Mouse (Mus musculus) intestine, postnatal 0 days (tissue): ENCODE results near the gene Slc25a41. TPM values are rescaled to one million over a fixed set of nuclear protein-coding genes. Genes with fewer than 3 reads are reported as not detected.

Experiments used
- ATAC-seq: fragments of 200-750 bp; cut with Nextera tagmentation; 2 replicates; pipeline ENCODE4 v1.8.0; 2017; ENCODE audit warnings: mild to moderate bottlenecking, moderate TSS enrichment, moderate library complexity
- H3K27ac ChIP-seq: fragments of 300-500 bp; sonication (generic); 2 replicates; pipeline ENCODE4 v1.5.1; 2014; ENCODE audit warnings: mild to moderate bottlenecking, low read depth, low read length, moderate library complexity
- H3K27me3 ChIP-seq: fragments of 300-500 bp; sonication (generic); replicated peaks from 2 replicates; pipeline ENCODE4 v1.6.1; 2014; ENCODE audit warnings: low read length, mixed read lengths; ENCODE audit not compliant: control insufficient read depth, insufficient read depth
- H3K36me3 ChIP-seq: fragments of 300-500 bp; sonication (generic); 2 replicates; pipeline ENCODE4 v1.6.1; 2014; ENCODE audit warnings: mild to moderate bottlenecking, moderate library complexity; ENCODE audit not compliant: control insufficient read depth, insufficient read depth
- H3K4me1 ChIP-seq: fragments of 300-500 bp; sonication (generic); replicated peaks from 2 replicates; pipeline ENCODE4 v1.6.1; 2014; ENCODE audit warnings: antibody characterized with exemption, low read length, mixed read lengths; ENCODE audit not compliant: control insufficient read depth, insufficient read depth
- H3K4me2 ChIP-seq: fragments of 300-500 bp; sonication (generic); replicated peaks from 2 replicates; pipeline ENCODE4 v1.6.1; 2014; ENCODE audit warnings: low read depth, mild to moderate bottlenecking, moderate library complexity
- H3K4me3 ChIP-seq: fragments of 300-500 bp; sonication (generic); 2 replicates; pipeline ENCODE4 v1.5.1; 2014; ENCODE audit warnings: low read depth, low read length
- H3K9ac ChIP-seq: fragments of 300-500 bp; sonication (generic); 2 replicates; pipeline ENCODE4 v1.6.1; 2014; ENCODE audit warnings: mild to moderate bottlenecking, low read depth, low read length
- H3K9me3 ChIP-seq: fragments of 300-500 bp; sonication (generic); 2 replicates; pipeline ENCODE4 v1.6.1; 2016; ENCODE audit warnings: mixed run types; ENCODE audit not compliant: control insufficient read depth
- CTCF ChIP-seq: sonication (generic); IDR thresholded peaks from 2 replicates; pipeline ENCODE4 v1.5.1; 2016; ENCODE audit warnings: low read depth, mild to moderate bottlenecking, control low read depth, antibody characterized with exemption, moderate library complexity
- WGBS: fragments of 180-500 bp; shearing (Covaris S2); extraction: QIAGEN DNeasy Blood & Tissue Kit; methylation state at CpG from one replicate; pipeline ENCODE4 v1.1.7; 2014; 5-methylcytosine and 5-hydroxymethylcytosine counted together
- polyA plus RNA-seq: library from polyadenylated mRNA; unstranded; fragments of >200 nt; fragmentation: Nextera tagmentation; extraction: Ambion mirVana; gene quantifications from 2 replicates; pipeline ENCODE4 v1.2.1, GENCODE M21; 2015

Slc25a41 gene
- polyA plus RNA-seq, 1 experiment from 2014 or later, result not detected

DNA sequence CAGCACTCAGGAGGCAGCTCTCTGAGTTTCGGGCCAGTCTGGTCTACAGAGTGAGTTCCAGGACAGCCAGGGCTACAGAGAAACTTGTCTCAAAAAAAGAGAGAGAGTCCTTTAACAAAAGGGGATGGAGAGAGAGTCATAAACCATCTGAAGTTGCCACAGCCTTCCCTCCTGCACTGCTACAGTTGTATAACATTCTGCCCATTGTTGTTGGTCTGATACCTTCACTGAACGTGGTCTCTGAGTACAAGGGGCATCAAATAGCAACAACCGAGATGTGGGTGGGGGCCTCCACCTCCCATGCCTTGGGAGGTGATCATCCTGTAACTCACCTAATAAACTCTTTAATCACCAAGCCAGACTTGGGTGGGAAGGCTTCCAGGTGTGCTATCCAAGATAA lies 55.8 kb downstream of the Slc25a41 start:
- H3K9me3 ChIP-seq, result no peaks in the 10 kb centered on the region
- no peaks in the 10 kb centered on the region for H3K4me1 ChIP-seq
- 59% methylated on average over 3 of the region's 3 CpGs for WGBS
- no peak overlapping the region for H3K4me2 ChIP-seq
- H3K9ac ChIP-seq, result no peak overlapping the region
- no peaks in the 10 kb centered on the region for H3K27me3 ChIP-seq
- TF ChIP-seq CTCF, result no peak
- H3K27ac ChIP-seq, result no peak overlapping the region
- H3K4me3 ChIP-seq, result no peak overlapping the region
- no peaks in the 10 kb centered on the region for H3K36me3 ChIP-seq
- no peak for ATAC-seq

DNA sequence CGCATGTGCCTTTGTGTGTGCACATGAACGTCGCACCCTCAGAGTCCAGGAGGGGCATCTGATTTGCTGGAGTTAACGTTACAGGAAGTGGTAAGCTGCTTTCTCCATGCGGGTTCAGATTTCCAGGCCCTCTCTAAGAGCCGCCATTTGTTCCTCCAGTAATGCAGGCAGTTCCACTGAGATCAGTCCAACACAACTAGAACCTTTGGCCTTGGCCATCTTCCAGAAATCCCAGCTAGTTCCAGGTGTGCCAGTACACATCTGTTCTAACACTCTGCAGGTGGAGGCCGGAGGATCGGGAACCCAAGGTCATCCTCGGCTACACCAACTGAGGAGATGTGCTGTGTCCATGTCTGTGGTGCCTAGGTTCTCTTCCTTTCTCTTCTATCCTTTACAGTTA lies 56.6 kb downstream of the Slc25a41 start:
- no peak overlapping the region for H3K4me3 ChIP-seq
- no peak overlapping the region for H3K27ac ChIP-seq
- ATAC-seq, result no peak
- H3K4me2 ChIP-seq, result no peak overlapping the region
- WGBS, result 62% methylated on average over 9 of the region's 9 CpGs
- no peaks in the 10 kb centered on the region for H3K9me3 ChIP-seq
- no peak overlapping the region for H3K9ac ChIP-seq
- no peak for TF ChIP-seq CTCF
- no peaks in the 10 kb centered on the region for H3K4me1 ChIP-seq
- no peaks in the 10 kb centered on the region for H3K36me3 ChIP-seq
- H3K27me3 ChIP-seq, result no peaks in the 10 kb centered on the region

Other genes starting within 250 kb of the Slc25a41 start
- gene Rfx2, start 210.6 kb downstream of the Slc25a41 start, polyA plus RNA-seq, result 1.4 and 1.6 TPM in 2 replicates
- gene Acsbg2, start 167.2 kb downstream of the Slc25a41 start, polyA plus RNA-seq, result not detected in 2 replicates
- gene 1700061G19Rik, start 166.2 kb downstream of the Slc25a41 start, polyA plus RNA-seq, result 0.23 and 0.30 TPM in 2 replicates
- gene Mllt1, start 106.2 kb downstream of the Slc25a41 start, polyA plus RNA-seq, result 10.5 and 11.9 TPM in 2 replicates
- gene Acer1, start 59.5 kb downstream of the Slc25a41 start, polyA plus RNA-seq, result 0.44 and 0.65 TPM in 2 replicates
- gene Clpp, start 51.3 kb downstream of the Slc25a41 start, polyA plus RNA-seq, result 77.5 and 78.0 TPM in 2 replicates
- 25.7 and 28.7 TPM in 2 replicates for gene Alkbh7, start 44.3 kb downstream of the Slc25a41 start, polyA plus RNA-seq
- not detected in 2 replicates for gene Pspn, start 41.6 kb downstream of the Slc25a41 start, polyA plus RNA-seq
- 43.3 and 43.5 TPM in 2 replicates for gene Gtf2f1, start 30.4 kb downstream of the Slc25a41 start, polyA plus RNA-seq
- gene Gm17949, start 30.2 kb downstream of the Slc25a41 start, polyA plus RNA-seq, result 0.22 and 0.25 TPM in 2 replicates
- gene Khsrp, start 10.1 kb downstream of the Slc25a41 start, polyA plus RNA-seq, result 18.8 and 19.9 TPM in 2 replicates
- 121 and 130 TPM in 2 replicates for gene Crb3, start 17.5 kb upstream of the Slc25a41 start, polyA plus RNA-seq
- gene Slc25a23, start 18.2 kb upstream of the Slc25a41 start, polyA plus RNA-seq, result 4.8 and 5.1 TPM in 2 replicates
- gene Dennd1c, start 36.9 kb upstream of the Slc25a41 start, polyA plus RNA-seq, result 5.2 and 5.3 TPM in 2 replicates
- gene Tubb4a, start 46.1 kb upstream of the Slc25a41 start, polyA plus RNA-seq, result 12.6 and 14.6 TPM in 2 replicates
- gene Tnfsf9, start 63.7 kb upstream of the Slc25a41 start, polyA plus RNA-seq, result 1.2 and 1.6 TPM in 2 replicates
- not detected in 2 replicates for gene Cd70, start 108.1 kb upstream of the Slc25a41 start, polyA plus RNA-seq
- gene Tnfsf14, start 152.5 kb upstream of the Slc25a41 start, polyA plus RNA-seq, result 0.10 and 0.12 TPM in 2 replicates
- gene C3, start 186.5 kb upstream of the Slc25a41 start, polyA plus RNA-seq, result 19.5 TPM in 2 replicates
- gene Gpr108, start 206.8 kb upstream of the Slc25a41 start, polyA plus RNA-seq, result 14.7 and 16.2 TPM in 2 replicates
- gene Trip10, start 207.8 kb upstream of the Slc25a41 start, polyA plus RNA-seq, result 26.3 and 31.6 TPM in 2 replicates
- 1.1 and 1.5 TPM in 2 replicates for gene Vav1, start 237.4 kb upstream of the Slc25a41 start, polyA plus RNA-seq